Mouse (Mus musculus): ENCODE measurements around the gene Arsa. TPM values are rescaled to one million over a fixed set of nuclear protein-coding genes. Genes with fewer than 3 reads are reported as not detected.

The Arsa gene
- polyA plus RNA-seq, 1 experiment from 2014 or later, result 27.6 TPM

- H3K4me1 ChIP-seq, result no peaks in the 10 kb centered on the region
- H3K4me2 ChIP-seq, result no peak overlapping the region
- no peaks in the 10 kb centered on the region for H3K27me3 ChIP-seq
- no peaks in the 10 kb centered on the region for H3K9me3 ChIP-seq
- no peak overlapping the region for H3K9ac ChIP-seq
- WGBS, result 77% methylated on average over 12 of the region's 12 CpGs
- H3K4me3 ChIP-seq, result no peak overlapping the region
- no peak for ATAC-seq (ENCODE audit: insufficient number of reproducible peaks, low FRiP score, low TSS enrichment, low read depth)
- H3K27ac ChIP-seq, result no peak overlapping the region
- H3K36me3 ChIP-seq, result no peaks in the 10 kb centered on the region
These were observed 11.0 kb upstream of the Arsa start for GRCm38 (mm10) chr15:89488182-89488581.

GRCm38 (mm10) chr15:89480584-89480983, 3.4 kb upstream of the Arsa start:
- Histone ChIP-seq H3K4me3 (no peak overlapping the region), H3K4me2 (no peak overlapping the region), H3K4me1 (peaks cover 3% of the 10 kb centered on the region), H3K27ac (peak overlapping the region; percentile 22; the same call in 1 of the 2 replicates), H3K27me3 (no peaks in the 10 kb centered on the region), H3K36me3 (no peaks in the 10 kb centered on the region), H3K9ac (no peak overlapping the region), H3K9me3 (no peaks in the 10 kb centered on the region)
- ATAC-seq (ENCODE audit: insufficient number of reproducible peaks, low FRiP score, low TSS enrichment, low read depth), result no peak
- WGBS, result 65% methylated on average over 8 of the region's 8 CpGs

DNA sequence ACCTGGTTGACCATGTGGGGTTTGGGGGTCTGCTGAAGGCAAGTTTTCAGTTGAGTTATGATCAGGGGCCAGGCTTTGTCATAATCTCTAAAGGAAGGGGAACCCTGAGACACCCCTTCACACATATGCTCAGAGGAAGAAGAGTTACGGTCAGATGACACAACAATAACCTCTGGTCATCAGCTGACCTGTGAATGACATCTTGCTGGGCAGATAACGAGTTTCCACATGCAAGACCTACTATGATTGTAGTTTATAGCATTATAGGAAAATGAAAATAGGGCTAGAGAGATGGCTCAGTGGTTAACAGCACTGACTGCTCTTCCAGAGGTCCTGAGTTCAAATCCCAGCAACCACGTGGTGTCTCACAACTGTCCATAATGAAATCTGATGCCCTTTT, 1.4 kb upstream of the Arsa start:
- Histone ChIP-seq H3K9ac (no peak overlapping the region), H3K27me3 (no peaks in the 10 kb centered on the region), H3K27ac (no peak overlapping the region), H3K4me1 (peaks cover 13% of the 10 kb centered on the region), H3K4me2 (no peak overlapping the region), H3K9me3 (no peaks in the 10 kb centered on the region), H3K36me3 (no peaks in the 10 kb centered on the region), H3K4me3 (no peak overlapping the region)
- no peak for ATAC-seq (ENCODE audit: insufficient number of reproducible peaks, low FRiP score, low TSS enrichment, low read depth)
- WGBS, result 84% methylated on average over 3 of the region's 3 CpGs

- H3K9me3 ChIP-seq, result no peaks in the 10 kb centered on the region
- no peak for ATAC-seq (ENCODE audit: insufficient number of reproducible peaks, low FRiP score, low TSS enrichment, low read depth)
- H3K27ac ChIP-seq, result no peak overlapping the region
- H3K4me3 ChIP-seq, result no peak overlapping the region
- no peak overlapping the region for H3K4me2 ChIP-seq
- peaks cover 13% of the 10 kb centered on the region for H3K4me1 ChIP-seq
- no peaks in the 10 kb centered on the region for H3K27me3 ChIP-seq
- WGBS, result 52% methylated on average over 8 of the region's 8 CpGs
- no peak overlapping the region for H3K9ac ChIP-seq
- H3K36me3 ChIP-seq, result no peaks in the 10 kb centered on the region
These were observed 581 bp upstream of the Arsa start for GRCm38 (mm10) chr15:89477806-89478205.

- peak overlapping the region; percentile 79 for H3K27ac ChIP-seq
- H3K36me3 ChIP-seq, result no peaks in the 10 kb centered on the region
- H3K4me1 ChIP-seq, result peaks cover 13% of the 10 kb centered on the region
- H3K27me3 ChIP-seq, result no peaks in the 10 kb centered on the region
- peak overlapping the region; percentile 88 for H3K4me2 ChIP-seq
- ATAC-seq (ENCODE audit: insufficient number of reproducible peaks, low FRiP score, low TSS enrichment, low read depth), result no peak
- H3K9ac ChIP-seq, result peak overlapping the region; percentile 64
- peak overlapping the region; percentile 64 for H3K4me3 ChIP-seq
- no peaks in the 10 kb centered on the region for H3K9me3 ChIP-seq
- WGBS, result 4% methylated on average over 5 of the region's 5 CpGs
These were observed 780 bp downstream of the Arsa start for GRCm38 (mm10) chr15:89476475-89476815.

DNA sequence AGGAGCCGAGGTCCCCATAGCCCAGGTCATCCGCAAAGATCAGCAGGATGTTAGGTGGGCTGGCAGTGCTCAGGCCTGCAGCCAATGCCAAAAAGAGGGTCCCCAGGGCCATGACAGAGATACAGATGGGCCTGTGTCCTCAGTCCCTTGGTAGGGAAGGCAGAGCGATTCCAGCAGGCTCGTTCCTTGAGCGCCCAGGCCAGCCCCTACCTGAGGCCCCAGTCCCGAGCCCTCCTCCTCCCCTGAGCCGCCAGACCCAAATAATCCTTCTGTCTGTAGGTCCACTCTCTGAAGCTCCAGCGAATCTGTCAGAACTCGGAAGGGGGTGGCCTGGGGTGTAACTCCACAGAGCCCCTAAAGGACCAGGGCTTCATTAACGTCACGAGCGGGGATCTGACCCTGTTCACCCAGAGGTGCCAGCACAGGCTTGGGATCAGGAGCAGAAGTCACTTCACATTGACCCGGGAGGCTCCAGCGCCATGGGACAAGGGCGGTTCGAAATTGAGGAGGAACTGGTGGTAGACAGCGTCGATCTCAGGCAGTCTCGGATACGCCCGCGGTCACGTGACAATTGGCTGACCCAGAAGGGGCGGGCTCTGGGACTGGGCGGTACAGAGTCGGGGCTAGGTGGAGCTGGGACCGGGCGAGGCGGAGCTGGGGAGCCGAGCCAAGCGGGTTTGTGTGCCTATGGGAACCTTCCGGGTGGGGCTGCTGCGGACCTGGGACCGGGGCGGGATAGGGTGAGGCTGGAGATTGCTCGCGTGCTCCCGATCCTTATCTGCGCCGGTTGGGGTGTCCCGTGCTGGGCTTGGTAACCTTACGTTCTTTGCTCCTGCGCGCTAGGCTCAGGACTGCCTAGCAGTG, 1.4 kb downstream of the Arsa start:
- Histone ChIP-seq H3K4me1 (peaks cover 13% of the 10 kb centered on the region), H3K9me3 (no peaks in the 10 kb centered on the region), H3K36me3 (no peaks in the 10 kb centered on the region), H3K9ac (peak overlapping the region; percentile 64), H3K4me3 (peak overlapping the region; percentile 64), H3K27ac (peak overlapping the region; percentile 79), H3K4me2 (peak overlapping the region; percentile 88), H3K27me3 (no peaks in the 10 kb centered on the region)
- 9% methylated on average over 44 of the region's 44 CpGs for WGBS
- ATAC-seq (ENCODE audit: insufficient number of reproducible peaks, low FRiP score, low TSS enrichment, low read depth), result peak; percentile 94

DNA sequence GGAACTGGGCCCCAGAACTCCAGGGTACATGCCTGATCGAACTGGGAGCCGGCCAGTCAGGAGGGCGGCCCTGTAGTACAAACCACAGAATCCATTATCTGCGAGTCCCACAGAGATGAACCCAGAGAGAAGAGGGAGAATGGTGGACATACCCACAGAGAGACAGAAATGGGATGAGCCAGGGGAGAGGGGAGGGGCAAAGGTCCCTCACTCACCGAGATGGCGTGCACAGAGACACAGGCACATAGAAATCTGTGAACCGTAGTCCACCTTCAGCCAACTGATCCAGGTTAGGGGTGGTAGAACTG, 2.0 kb downstream of the Arsa start:
- H3K27me3 ChIP-seq, result no peaks in the 10 kb centered on the region
- no peaks in the 10 kb centered on the region for H3K36me3 ChIP-seq
- peak overlapping the region; percentile 64; the same call in 1 of the 2 replicates for H3K9ac ChIP-seq
- H3K27ac ChIP-seq, result no peak overlapping the region
- H3K4me2 ChIP-seq, result peak overlapping the region; percentile 88
- H3K4me3 ChIP-seq, result peak overlapping the region; percentile 64
- 87% methylated on average over 7 of the region's 7 CpGs for WGBS
- ATAC-seq (ENCODE audit: insufficient number of reproducible peaks, low FRiP score, low TSS enrichment, low read depth), result no peak
- no peaks in the 10 kb centered on the region for H3K9me3 ChIP-seq
- H3K4me1 ChIP-seq, result peaks cover 13% of the 10 kb centered on the region

DNA sequence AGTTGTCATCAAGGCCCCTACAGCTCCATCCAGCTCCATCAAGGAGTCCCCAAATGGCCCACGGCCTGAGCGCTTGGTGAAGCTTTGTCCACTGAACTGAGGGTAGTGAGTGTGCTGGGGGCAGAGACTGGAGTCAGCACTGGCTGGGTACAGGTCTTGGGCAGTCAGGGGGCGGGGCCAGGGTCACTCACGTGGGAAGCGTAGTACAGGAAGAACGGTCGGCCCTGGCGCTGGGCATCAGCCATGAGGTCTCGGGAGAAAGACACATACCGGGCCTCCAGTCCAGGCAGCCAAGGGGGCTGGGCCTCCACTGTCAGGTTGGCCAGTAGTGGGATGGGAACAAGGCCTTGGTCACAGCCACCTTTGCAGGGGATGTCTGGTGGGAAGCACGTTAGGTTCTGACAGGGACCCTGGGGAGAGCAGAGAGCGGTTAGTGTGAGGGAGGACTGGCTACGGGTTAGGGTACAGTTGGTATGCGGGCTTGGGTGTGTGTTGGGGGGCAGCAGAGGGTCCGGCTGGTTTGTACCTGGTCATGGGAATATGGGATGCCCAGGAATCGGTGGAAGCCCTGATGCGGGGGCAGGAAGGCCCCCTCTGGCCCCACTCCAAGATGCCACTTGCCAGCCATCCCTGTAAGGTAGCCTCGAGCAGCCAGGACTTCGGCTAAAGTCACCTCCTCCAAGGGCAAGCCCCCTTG, 2.5 kb downstream of the Arsa start:
- Histone ChIP-seq H3K9me3 (no peaks in the 10 kb centered on the region), H3K27me3 (no peaks in the 10 kb centered on the region), H3K27ac (no peak overlapping the region), H3K4me3 (no peak overlapping the region), H3K36me3 (no peaks in the 10 kb centered on the region), H3K4me1 (peaks cover 13% of the 10 kb centered on the region), H3K9ac (no peak overlapping the region), H3K4me2 (no peak overlapping the region)
- no peak for ATAC-seq (ENCODE audit: insufficient number of reproducible peaks, low FRiP score, low TSS enrichment, low read depth)
- WGBS, result 90% methylated on average over 19 of the region's 19 CpGs

- no peaks in the 10 kb centered on the region for H3K36me3 ChIP-seq
- no peak overlapping the region for H3K4me2 ChIP-seq
- no peak overlapping the region for H3K9ac ChIP-seq
- H3K27me3 ChIP-seq, result no peaks in the 10 kb centered on the region
- peaks cover 13% of the 10 kb centered on the region for H3K4me1 ChIP-seq
- WGBS, result 94% methylated on average over 8 of the region's 8 CpGs
- no peak for ATAC-seq (ENCODE audit: insufficient number of reproducible peaks, low FRiP score, low TSS enrichment, low read depth)
- no peak overlapping the region for H3K27ac ChIP-seq
- no peaks in the 10 kb centered on the region for H3K9me3 ChIP-seq
- no peak overlapping the region for H3K4me3 ChIP-seq
These were observed 3.3 kb downstream of the Arsa start for GRCm38 (mm10) chr15:89473921-89474320.

- Histone ChIP-seq H3K27me3 (no peaks in the 10 kb centered on the region), H3K36me3 (no peaks in the 10 kb centered on the region), H3K9me3 (no peaks in the 10 kb centered on the region), H3K9ac (no peak overlapping the region), H3K4me2 (no peak overlapping the region), H3K4me1 (peaks cover 13% of the 10 kb centered on the region), H3K4me3 (no peak overlapping the region), H3K27ac (no peak overlapping the region)
- no peak for ATAC-seq (ENCODE audit: insufficient number of reproducible peaks, low FRiP score, low TSS enrichment, low read depth)
- 80% methylated on average over 9 of the region's 9 CpGs for WGBS
These were observed 3.9 kb downstream of the Arsa start for GRCm38 (mm10) chr15:89473370-89473769.

GRCm38 (mm10) chr15:89471476-89471875, 5.7 kb downstream of the Arsa start:
- Histone ChIP-seq H3K36me3 (no peaks in the 10 kb centered on the region), H3K4me3 (no peak overlapping the region), H3K9ac (no peak overlapping the region), H3K9me3 (no peaks in the 10 kb centered on the region), H3K4me2 (no peak overlapping the region), H3K27ac (no peak overlapping the region), H3K27me3 (no peaks in the 10 kb centered on the region), H3K4me1 (peaks cover 13% of the 10 kb centered on the region)
- 81% methylated on average over 4 of the region's 4 CpGs for WGBS
- ATAC-seq (ENCODE audit: insufficient number of reproducible peaks, low FRiP score, low TSS enrichment, low read depth), result no peak

GRCm38 (mm10) chr15:89468577-89468976, 8.6 kb downstream of the Arsa start:
- no peaks in the 10 kb centered on the region for H3K4me1 ChIP-seq
- no peaks in the 10 kb centered on the region for H3K9me3 ChIP-seq
- no peak overlapping the region for H3K4me2 ChIP-seq
- H3K36me3 ChIP-seq, result no peaks in the 10 kb centered on the region
- no peak overlapping the region for H3K27ac ChIP-seq
- H3K27me3 ChIP-seq, result no peaks in the 10 kb centered on the region
- no peak overlapping the region for H3K4me3 ChIP-seq
- 27% methylated on average over 2 of the region's 2 CpGs for WGBS
- no peak overlapping the region for H3K9ac ChIP-seq
- no peak for ATAC-seq (ENCODE audit: insufficient number of reproducible peaks, low FRiP score, low TSS enrichment, low read depth)
